Mouse (Mus musculus) myocyte (in vitro differentiated cells): ENCODE results near the gene Tcap.

ENCODE experiments used
- CEBPB ChIP-seq: IDR thresholded peaks from 2 replicates; pipeline ENCODE4 v1.6.1; 2011; ENCODE audit warnings: mild to moderate bottlenecking, moderate library complexity; ENCODE audit not compliant: poor library complexity, insufficient read depth, severe bottlenecking
- E2F4 ChIP-seq: IDR thresholded peaks from one replicate; pipeline ENCODE4 v1.6.1; 2011; ENCODE audit warnings: mild to moderate bottlenecking, control low read depth, moderate library complexity; ENCODE audit not compliant: insufficient read depth
- MAX ChIP-seq: IDR thresholded peaks from one replicate; pipeline ENCODE4 v1.6.1; 2011; ENCODE audit warnings: low read depth, mild to moderate bottlenecking, control low read depth
- POLR2A ChIP-seq: IDR thresholded peaks from one replicate; pipeline ENCODE4 v1.6.1; 2011; ENCODE audit warnings: low read depth, mild to moderate bottlenecking, control low read depth, moderate library complexity; ENCODE audit not compliant: insufficient read length
- POLR2AphosphoS2 ChIP-seq: IDR thresholded peaks from one replicate; pipeline ENCODE4 v1.6.1; 2011; ENCODE audit warnings: low read depth, control low read depth; ENCODE audit not compliant: insufficient read length
- SRF ChIP-seq: IDR thresholded peaks from one replicate; pipeline ENCODE4 v1.6.1; 2011; ENCODE audit warnings: low read depth; ENCODE audit not compliant: control insufficient read depth, insufficient read length
- TCF12 ChIP-seq: IDR thresholded peaks from one replicate; pipeline ENCODE4 v1.6.1; 2011; ENCODE audit warnings: mild to moderate bottlenecking, control low read depth; ENCODE audit not compliant: poor library complexity, insufficient read depth, severe bottlenecking
- TCF3 ChIP-seq: IDR thresholded peaks from one replicate; pipeline ENCODE4 v1.6.1; 2011; ENCODE audit warnings: low read depth, control low read depth; ENCODE audit not compliant: insufficient read length
- USF1 ChIP-seq: IDR thresholded peaks from one replicate; pipeline ENCODE4 v1.6.1; 2011; ENCODE audit warnings: low read depth, mild to moderate bottlenecking, control low read depth, moderate library complexity

- TF ChIP-seq TCF3: no peak
- no peak for TF ChIP-seq USF1
- no peak for TF ChIP-seq MAX
- no peak for TF ChIP-seq E2F4
- TF ChIP-seq POLR2AphosphoS2: no peak
- no peak for TF ChIP-seq POLR2A
- TF ChIP-seq CEBPB: no peak
- TF ChIP-seq TCF12: no peak
- no peak for TF ChIP-seq SRF
These were observed 9.7 kb downstream of the Tcap start for GRCm38 (mm10) chr11:98393317-98393716.
